Mouse (Mus musculus): Measurements from ENCODE around the gene 2610528J11Rik. TPM values are rescaled to one million over a fixed set of nuclear protein-coding genes. Genes with fewer than 3 reads are reported as not detected.
"Not testable (repeated sequence)": the region's sequence is repeated elsewhere in the genome, so short reads cannot be mapped to it uniquely, and the experiment has no call there.

Gene 2610528J11Rik
- polyA plus RNA-seq, 1 experiment from 2014 or later: not detected

DNA sequence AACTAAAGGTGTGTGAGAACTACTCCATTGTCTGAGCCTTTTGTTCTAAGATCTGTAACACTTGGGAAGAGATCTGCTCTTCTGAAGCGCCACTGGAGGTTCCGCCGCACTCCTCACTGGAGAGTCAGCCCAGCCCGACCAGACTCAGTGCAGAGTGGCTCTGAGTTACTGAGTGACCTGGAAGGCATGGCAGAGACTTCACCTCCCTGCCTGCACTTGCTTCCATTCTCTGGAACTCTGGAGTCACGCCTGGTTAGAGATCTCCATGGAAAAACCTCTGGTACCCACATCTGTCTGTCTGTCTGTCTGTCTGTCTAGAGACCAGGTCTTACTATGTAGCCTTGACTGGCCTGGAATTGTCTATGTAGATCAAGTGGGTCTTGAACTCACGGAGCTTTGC is 8.8 kb downstream of the 2610528J11Rik start:
- H3K4me2 ChIP-seq (ENCODE audit: low read length): no peak overlapping the region
- no peak overlapping the region for H3K9ac ChIP-seq (ENCODE audit: low read depth, low read length)
- H3K9me3 ChIP-seq (ENCODE audit: control insufficient read depth, low read length): no peaks in the 10 kb centered on the region
- no peaks in the 10 kb centered on the region for H3K36me3 ChIP-seq (ENCODE audit: control insufficient read depth, insufficient read depth, low read length)
- H3K4me3 ChIP-seq (ENCODE audit: low read length): no peak overlapping the region
- H3K27ac ChIP-seq (ENCODE audit: low read depth, low read length): no peak overlapping the region
- WGBS: 80% methylated on average over 6 of the region's 6 CpGs
- ATAC-seq: no peak
- H3K4me1 ChIP-seq (ENCODE audit: control insufficient read depth, insufficient read depth, low read depth, low read length): no peaks in the 10 kb centered on the region
- H3K27me3 ChIP-seq (replicated peaks; ENCODE audit: control insufficient read depth, insufficient read depth, low read length): no peaks in the 10 kb centered on the region

DNA sequence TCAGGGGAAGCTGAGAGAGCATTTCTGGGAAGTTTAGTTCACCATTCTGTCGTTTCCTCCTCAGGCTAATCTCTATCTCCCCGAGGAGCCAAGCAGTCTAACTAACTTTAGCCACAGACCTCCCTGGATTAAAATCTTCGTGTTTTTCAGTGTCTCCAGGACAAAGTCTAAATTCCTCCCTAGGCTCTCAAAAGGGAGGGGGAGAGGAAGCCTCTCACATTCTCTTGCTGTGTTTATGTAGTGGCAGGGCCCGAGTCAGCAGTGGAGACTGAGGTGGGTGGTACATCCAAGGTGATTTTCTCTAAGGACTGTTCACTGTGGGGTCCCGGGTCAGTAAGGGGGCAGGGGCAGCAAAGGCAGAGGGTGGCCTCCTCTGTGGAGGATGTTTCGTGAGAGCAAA is 11.0 kb downstream of the 2610528J11Rik start:
- H3K9ac ChIP-seq (ENCODE audit: low read depth, low read length): no peak overlapping the region
- no peak overlapping the region for H3K4me2 ChIP-seq (ENCODE audit: low read length)
- H3K4me3 ChIP-seq (ENCODE audit: low read length): no peak overlapping the region
- H3K36me3 ChIP-seq (ENCODE audit: control insufficient read depth, insufficient read depth, low read length): no peaks in the 10 kb centered on the region
- H3K9me3 ChIP-seq (ENCODE audit: control insufficient read depth, low read length): no peaks in the 10 kb centered on the region
- 53% methylated on average over 6 of the region's 6 CpGs for WGBS
- no peaks in the 10 kb centered on the region for H3K4me1 ChIP-seq (ENCODE audit: control insufficient read depth, insufficient read depth, low read depth, low read length)
- peaks cover 5% of the 10 kb centered on the region for H3K27me3 ChIP-seq (replicated peaks; ENCODE audit: control insufficient read depth, insufficient read depth, low read length)
- no peak overlapping the region for H3K27ac ChIP-seq (ENCODE audit: low read depth, low read length)
- ATAC-seq: no peak

DNA sequence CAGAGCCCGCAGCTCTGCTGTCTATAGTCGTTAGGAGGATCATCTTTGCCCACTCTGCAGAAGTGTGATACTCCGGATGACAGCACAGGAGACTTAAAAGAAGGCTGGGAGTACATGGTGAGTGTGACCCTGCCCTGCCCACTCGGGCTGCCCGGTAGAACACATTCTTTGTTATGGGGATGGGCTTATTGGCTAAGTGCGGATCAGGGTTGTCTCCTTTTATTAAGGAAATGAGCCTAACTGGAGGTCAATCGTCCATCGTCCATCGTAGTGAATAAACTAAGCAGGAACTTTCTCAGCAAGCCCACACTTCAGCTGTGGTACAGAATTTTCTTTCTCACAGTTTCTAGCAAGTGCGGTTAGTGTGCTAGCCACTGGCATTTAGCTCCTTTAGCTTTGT is 13.1 kb downstream of the 2610528J11Rik start:
- Histone ChIP-seq H3K4me1 (ENCODE audit: control insufficient read depth, insufficient read depth, low read depth, low read length) (peaks cover 3% of the 10 kb centered on the region; the same call in 1 of the 2 replicates), H3K4me2 (ENCODE audit: low read length) (no peak overlapping the region), H3K9me3 (ENCODE audit: control insufficient read depth, low read length) (no peaks in the 10 kb centered on the region), H3K36me3 (ENCODE audit: control insufficient read depth, insufficient read depth, low read length) (no peaks in the 10 kb centered on the region), H3K27ac (ENCODE audit: low read depth, low read length) (no peak overlapping the region), H3K4me3 (ENCODE audit: low read length) (no peak overlapping the region), H3K9ac (ENCODE audit: low read depth, low read length) (no peak overlapping the region), H3K27me3 (replicated peaks; ENCODE audit: control insufficient read depth, insufficient read depth, low read length) (peaks cover 5% of the 10 kb centered on the region)
- ATAC-seq: no peak
- 7% methylated on average over 10 of the region's 10 CpGs for WGBS

DNA sequence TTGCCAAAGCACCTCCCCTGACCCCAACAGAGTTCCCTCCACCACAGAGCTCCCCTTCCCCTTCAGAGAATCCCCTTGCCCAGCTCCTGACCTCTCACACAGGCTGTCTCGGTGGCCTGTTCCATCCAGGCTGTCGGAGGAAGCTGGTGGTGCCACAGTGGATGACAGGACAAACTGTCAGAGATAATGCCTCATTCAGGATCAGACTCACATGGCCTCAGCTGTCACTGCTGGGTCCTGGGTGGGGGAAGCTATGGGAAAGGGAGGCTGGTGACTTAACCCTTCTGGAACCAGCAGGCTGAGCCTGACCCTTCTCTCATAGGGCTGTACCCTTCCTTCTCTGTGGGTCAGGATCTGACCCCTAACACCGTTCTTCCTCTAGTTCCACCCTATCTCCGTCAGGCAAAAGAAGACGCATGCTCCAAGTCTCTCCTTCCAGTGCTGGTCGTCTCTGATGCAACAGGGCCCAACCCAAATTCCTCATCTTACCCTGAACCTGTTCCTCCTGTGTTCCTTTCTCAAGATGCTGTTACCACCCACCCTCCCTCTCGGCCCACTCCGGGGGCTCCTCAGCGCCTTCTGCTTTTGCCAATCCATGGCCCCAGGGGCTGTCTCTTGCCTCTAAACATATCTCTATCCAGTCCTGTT is 15.8 kb downstream of the 2610528J11Rik start:
- peaks cover 3% of the 10 kb centered on the region; the same call in 1 of the 2 replicates for H3K4me1 ChIP-seq (ENCODE audit: control insufficient read depth, insufficient read depth, low read depth, low read length)
- no peak for ATAC-seq
- H3K36me3 ChIP-seq (ENCODE audit: control insufficient read depth, insufficient read depth, low read length): no peaks in the 10 kb centered on the region
- H3K27me3 ChIP-seq (replicated peaks; ENCODE audit: control insufficient read depth, insufficient read depth, low read length): peaks cover 5% of the 10 kb centered on the region
- no peak overlapping the region for H3K9ac ChIP-seq (ENCODE audit: low read depth, low read length)
- H3K9me3 ChIP-seq (ENCODE audit: control insufficient read depth, low read length): no peaks in the 10 kb centered on the region
- H3K4me3 ChIP-seq (ENCODE audit: low read length): no peak overlapping the region
- H3K4me2 ChIP-seq (ENCODE audit: low read length): no peak overlapping the region; the same call in 1 of the 2 replicates
- WGBS: 62% methylated on average over 9 of the region's 9 CpGs
- H3K27ac ChIP-seq (ENCODE audit: low read depth, low read length): no peak overlapping the region

DNA sequence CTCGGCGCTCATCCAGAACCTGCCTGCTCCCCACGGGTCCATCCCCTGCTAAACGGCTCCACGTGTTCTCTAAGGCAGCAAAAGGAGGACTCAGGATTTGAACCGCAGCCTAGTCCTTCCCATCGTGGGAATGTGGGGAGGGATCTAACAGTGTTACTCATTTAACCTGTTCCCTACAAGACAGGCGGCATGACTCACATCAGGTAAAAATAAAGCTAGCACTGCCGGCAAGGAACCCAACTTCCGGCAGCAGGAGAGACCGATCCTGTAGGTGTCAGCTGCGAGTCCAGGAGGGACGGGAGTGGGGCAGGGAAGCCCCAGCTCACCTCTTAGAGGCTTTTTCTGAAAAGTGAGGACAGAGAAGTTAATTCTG is 16.3 kb downstream of the 2610528J11Rik start:
- peaks cover 5% of the 10 kb centered on the region for H3K27me3 ChIP-seq (replicated peaks; ENCODE audit: control insufficient read depth, insufficient read depth, low read length)
- no peaks in the 10 kb centered on the region for H3K9me3 ChIP-seq (ENCODE audit: control insufficient read depth, low read length)
- H3K4me1 ChIP-seq (ENCODE audit: control insufficient read depth, insufficient read depth, low read depth, low read length): peaks cover 3% of the 10 kb centered on the region; the same call in 1 of the 2 replicates
- no peak overlapping the region for H3K9ac ChIP-seq (ENCODE audit: low read depth, low read length)
- no peak for ATAC-seq
- peak overlapping the region; percentile 64 for H3K4me2 ChIP-seq (ENCODE audit: low read length)
- no peak overlapping the region for H3K27ac ChIP-seq (ENCODE audit: low read depth, low read length)
- WGBS: 22% methylated on average over 13 of the region's 13 CpGs
- H3K4me3 ChIP-seq (ENCODE audit: low read length): peak overlapping the region; percentile 36
- no peaks in the 10 kb centered on the region for H3K36me3 ChIP-seq (ENCODE audit: control insufficient read depth, insufficient read depth, low read length)

DNA sequence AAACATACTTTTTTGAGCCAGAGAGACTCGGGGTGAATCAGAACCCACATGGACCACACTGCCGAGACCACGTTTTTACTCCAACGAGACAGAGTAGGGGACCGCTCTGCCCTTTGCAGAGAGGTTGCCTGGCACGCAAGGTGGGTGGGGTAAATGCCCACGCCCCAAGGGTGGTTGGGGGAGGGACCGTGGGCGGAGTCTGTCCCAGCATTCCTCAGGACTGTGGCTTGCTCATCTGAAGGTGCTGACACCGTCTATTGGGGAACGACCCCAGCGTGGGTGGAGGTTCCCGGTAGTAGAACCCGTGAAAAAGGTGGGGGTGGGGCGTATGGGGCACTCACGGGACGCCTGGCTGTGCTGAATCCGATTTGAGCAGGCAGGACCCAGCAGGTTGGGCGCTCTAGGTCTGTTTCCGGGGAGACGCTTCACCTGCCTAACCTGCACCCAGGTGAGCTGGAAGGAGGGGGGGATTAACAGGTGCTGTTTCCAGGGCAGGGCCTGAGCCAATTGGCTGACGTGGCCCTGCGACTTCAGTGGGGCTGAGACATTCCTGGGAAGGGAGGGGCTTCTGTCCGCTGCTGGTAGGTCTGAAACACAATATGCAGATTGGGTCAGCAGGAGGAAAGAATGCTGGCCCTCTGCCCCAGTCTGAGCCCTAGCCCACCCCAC is 16.9 kb downstream of the 2610528J11Rik start, which contains the start of gene Tmem125:
Tmem125 (minus strand) TSS at position 453 of the 669 bp plus-strand sequence.
- H3K27me3 ChIP-seq (replicated peaks; ENCODE audit: control insufficient read depth, insufficient read depth, low read length): peaks cover 5% of the 10 kb centered on the region
- peaks cover 3% of the 10 kb centered on the region; the same call in 1 of the 2 replicates for H3K4me1 ChIP-seq (ENCODE audit: control insufficient read depth, insufficient read depth, low read depth, low read length)
- H3K4me3 ChIP-seq (ENCODE audit: low read length): peak within 1 kb of the TSS; percentile 36
- no peak within 1 kb of the TSS for H3K27ac ChIP-seq (ENCODE audit: low read depth, low read length)
- H3K36me3 ChIP-seq (ENCODE audit: control insufficient read depth, insufficient read depth, low read length): no peaks in the 10 kb centered on the region
- peak within 1 kb of the TSS; percentile 64 for H3K4me2 ChIP-seq (ENCODE audit: low read length)
- peak; percentile 69 for ATAC-seq
- WGBS: 1% methylated on average over 24 of the region's 24 CpGs
- H3K9me3 ChIP-seq (ENCODE audit: control insufficient read depth, low read length): no peaks in the 10 kb centered on the region
- H3K9ac ChIP-seq (ENCODE audit: low read depth, low read length): peak within 1 kb of the TSS; percentile 39

DNA sequence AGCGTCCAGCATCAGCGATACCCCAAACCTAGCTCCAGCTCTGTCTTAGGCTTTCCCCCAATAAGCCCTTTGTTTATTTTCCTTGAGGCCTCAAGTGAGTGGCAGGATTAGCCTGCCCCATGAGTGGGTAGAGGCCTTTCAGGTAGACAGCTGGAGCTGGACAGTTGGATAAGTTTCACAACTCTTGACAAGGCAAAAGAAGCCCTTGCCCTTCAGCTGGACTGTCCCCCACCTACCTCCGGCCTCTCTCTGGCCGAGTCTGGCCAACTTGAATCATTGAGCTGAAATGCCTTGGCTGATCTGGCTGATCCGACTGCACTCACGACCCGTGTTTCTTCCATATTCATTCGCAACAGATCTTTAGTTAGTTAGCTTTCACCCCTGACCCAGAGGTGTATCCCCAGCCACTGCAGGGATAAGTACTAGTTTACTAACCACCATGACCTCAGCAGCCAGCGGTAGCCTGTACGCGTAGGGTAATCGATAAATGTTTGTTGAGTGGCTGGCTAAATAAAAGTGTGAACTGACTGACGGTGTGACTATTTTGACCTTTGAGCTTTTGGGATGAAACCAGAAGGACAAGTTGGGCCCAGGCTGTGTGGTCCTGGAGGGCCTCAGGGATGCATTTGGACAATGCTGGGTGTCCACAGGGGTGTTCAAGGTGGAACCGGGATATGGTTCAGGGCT is 17.8 kb downstream of the 2610528J11Rik start:
- no peak overlapping the region for H3K9ac ChIP-seq (ENCODE audit: low read depth, low read length)
- no peak for ATAC-seq
- peaks cover 3% of the 10 kb centered on the region; the same call in 1 of the 2 replicates for H3K4me1 ChIP-seq (ENCODE audit: control insufficient read depth, insufficient read depth, low read depth, low read length)
- no peak overlapping the region; the same call in 1 of the 2 replicates for H3K4me2 ChIP-seq (ENCODE audit: low read length)
- peaks cover 5% of the 10 kb centered on the region for H3K27me3 ChIP-seq (replicated peaks; ENCODE audit: control insufficient read depth, insufficient read depth, low read length)
- 77% methylated on average over 14 of the region's 14 CpGs for WGBS
- H3K36me3 ChIP-seq (ENCODE audit: control insufficient read depth, insufficient read depth, low read length): no peaks in the 10 kb centered on the region
- no peak overlapping the region for H3K27ac ChIP-seq (ENCODE audit: low read depth, low read length)
- no peaks in the 10 kb centered on the region for H3K9me3 ChIP-seq (ENCODE audit: control insufficient read depth, low read length)
- no peak overlapping the region for H3K4me3 ChIP-seq (ENCODE audit: low read length)

DNA sequence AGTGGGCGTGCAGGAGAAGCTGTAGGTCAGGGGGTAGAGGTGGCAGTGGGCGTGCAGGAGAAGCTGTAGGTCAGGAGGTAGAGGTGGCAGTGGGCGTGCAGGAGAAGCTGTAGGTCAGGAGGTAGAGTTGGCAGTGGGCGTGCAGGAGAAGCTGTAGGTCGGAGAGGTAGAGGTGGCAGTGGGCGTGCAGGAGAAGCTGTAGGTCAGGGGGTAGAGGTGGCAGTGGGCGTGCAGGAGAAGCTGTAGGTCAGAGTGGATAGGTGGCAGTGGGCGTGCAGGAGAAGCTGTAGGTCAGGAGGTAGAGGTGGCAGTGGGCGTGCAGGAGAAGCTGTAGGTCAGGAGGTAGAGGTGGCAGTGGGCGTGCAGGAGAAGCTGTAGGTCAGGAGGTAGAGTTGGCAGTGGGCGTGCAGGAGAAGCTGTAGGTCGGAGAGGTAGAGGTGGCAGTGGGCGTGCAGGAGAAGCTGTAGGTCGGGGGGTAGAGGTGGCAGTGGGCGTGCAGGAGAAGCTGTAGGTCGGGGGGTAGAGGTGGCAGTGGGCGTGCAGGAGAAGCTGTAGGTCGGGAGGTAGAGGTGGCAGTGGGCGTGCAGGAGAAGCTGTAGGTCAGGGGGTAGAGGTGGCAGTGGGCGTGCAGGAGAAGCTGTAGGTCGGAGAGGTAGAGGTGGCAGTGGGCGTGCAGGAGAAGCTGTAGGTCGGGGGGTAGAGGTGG is 20.8 kb downstream of the 2610528J11Rik start:
- H3K4me1 ChIP-seq (ENCODE audit: control insufficient read depth, insufficient read depth, low read depth, low read length); H3K36me3 ChIP-seq (ENCODE audit: control insufficient read depth, insufficient read depth, low read length); H3K9me3 ChIP-seq (ENCODE audit: control insufficient read depth, low read length); H3K9ac ChIP-seq (ENCODE audit: low read depth, low read length); H3K4me2 ChIP-seq (ENCODE audit: low read length); H3K27ac ChIP-seq (ENCODE audit: low read depth, low read length); ATAC-seq; H3K27me3 ChIP-seq (replicated peaks; ENCODE audit: control insufficient read depth, insufficient read depth, low read length); H3K4me3 ChIP-seq (ENCODE audit: low read length): not testable (repeated sequence)
- 91% methylated on average over 22 of the region's 23 CpGs for WGBS

DNA sequence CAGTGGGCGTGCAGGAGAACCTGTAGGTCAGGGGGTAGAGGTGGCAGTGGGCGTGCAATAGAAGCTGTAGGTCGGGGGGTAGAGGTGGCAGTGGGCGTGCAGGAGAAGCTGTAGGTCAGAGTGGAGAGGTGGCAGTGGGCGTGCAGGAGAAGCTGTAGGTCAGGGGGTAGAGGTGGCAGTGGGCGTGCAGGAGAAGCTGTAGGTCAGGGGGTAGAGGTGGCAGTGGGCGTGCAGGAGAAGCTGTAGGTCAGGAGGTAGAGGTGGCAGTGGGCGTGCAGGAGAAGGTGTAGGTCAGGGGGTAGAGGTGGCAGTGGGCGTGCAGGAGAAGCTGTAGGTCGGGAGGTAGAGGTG is 21.3 kb downstream of the 2610528J11Rik start:
- H3K36me3 ChIP-seq (ENCODE audit: control insufficient read depth, insufficient read depth, low read length); H3K4me3 ChIP-seq (ENCODE audit: low read length); H3K4me2 ChIP-seq (ENCODE audit: low read length); ATAC-seq; H3K9me3 ChIP-seq (ENCODE audit: control insufficient read depth, low read length); H3K9ac ChIP-seq (ENCODE audit: low read depth, low read length); H3K27me3 ChIP-seq (replicated peaks; ENCODE audit: control insufficient read depth, insufficient read depth, low read length); H3K27ac ChIP-seq (ENCODE audit: low read depth, low read length); H3K4me1 ChIP-seq (ENCODE audit: control insufficient read depth, insufficient read depth, low read depth, low read length): not testable (repeated sequence)
- WGBS: 89% methylated on average over 10 of the region's 10 CpGs
